Mouse (Mus musculus): ENCODE results near the gene BC030867. TPM values are rescaled to one million over a fixed set of nuclear protein-coding genes. Genes with fewer than 3 reads are reported as not detected.

BC030867 gene
- total RNA-seq (2021), result under 1 TPM; 0.22 to 0.28 TPM
- long read RNA-seq, experiment 1, partial matches to known transcripts, result 0 of 1 reads
- long read RNA-seq, experiment 1, other reads (novel, unspliced or antisense), result 0 of 1 reads
- long read RNA-seq, experiment 2, result 0 reads

GRCm38 (mm10) chr11:102248630-102249230, at the start of gene BC030867:
TSS of gene BC030867 (plus strand) at chr11:102248882.
- DNase-seq, result peak; percentile 91 to 99

- DNase-seq, result no peak
Observed at GRCm38 (mm10) chr11:102199856-102200255, 48.8 kb upstream of the BC030867 start.

GRCm38 (mm10) chr11:102201408-102201821, 47.3 kb upstream of the BC030867 start:
- DNase-seq, result no peak

DNA sequence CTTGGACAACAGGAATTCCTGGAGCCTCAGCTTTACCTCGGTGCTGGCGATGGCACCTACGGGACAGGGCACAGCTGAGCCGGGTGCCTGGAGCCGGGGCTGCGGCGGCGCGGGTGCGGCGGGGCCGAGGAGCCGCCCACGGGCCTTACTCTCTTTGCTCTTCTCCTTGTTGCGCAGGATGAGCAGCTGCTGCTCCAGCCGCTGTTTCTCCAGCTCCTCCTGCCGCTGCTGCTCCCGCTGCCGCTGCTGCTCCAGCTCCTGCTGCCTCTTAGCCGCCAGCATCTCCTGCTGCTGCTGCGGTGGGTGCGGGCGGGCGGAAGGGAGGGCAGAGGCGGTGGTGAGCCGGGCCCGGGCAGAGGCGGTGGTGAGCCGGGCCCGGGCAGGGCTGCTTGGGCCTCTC, 42.2 kb upstream of the BC030867 start:
- no peak for DNase-seq

DNA sequence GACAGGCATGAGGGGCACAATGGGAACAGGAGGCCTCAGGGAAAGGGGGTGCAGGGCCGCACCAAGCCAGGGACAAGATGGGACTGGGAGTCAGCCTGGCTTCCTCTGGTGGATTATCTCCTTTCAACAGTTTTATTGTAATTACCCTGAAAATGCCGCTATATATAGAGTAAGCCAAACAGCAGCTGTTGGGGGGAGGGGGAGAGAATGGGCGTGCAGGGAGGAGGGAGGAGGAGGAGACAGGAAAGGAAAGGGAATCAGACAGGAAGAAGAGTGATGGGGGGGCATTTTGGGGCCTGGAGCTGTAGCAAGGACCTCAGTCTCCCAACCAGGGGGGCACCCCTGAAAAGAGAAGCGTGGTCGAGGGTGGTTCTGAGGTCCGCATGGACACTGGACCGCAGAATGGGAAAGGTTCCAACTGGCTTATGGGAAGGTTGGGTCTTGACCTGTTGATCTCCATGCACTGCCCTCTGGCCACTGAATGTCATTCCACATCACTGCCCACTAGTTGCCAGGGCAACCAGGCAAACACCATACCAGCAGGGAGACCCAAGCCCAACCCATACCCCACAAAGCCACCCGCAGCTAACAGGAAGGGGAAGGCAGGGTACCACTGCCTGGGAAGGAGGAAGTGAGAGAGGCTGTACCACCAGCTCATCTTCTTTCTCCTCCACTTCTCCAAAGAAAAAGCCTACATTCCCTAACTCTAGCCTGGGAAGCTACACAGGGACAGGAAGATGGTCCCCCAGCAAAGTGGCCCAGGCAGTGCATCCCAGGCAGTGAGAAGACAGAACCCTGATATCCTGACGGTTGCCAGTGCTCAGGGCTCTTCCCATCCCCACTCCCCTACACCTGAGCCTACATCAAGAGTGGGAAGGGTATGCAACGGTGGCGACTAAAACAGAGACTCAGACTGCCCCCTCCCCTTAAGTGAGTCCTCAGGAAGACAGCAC, 40.6 kb upstream of the BC030867 start:
- peak; percentile 60 to 67 for DNase-seq

- DNase-seq, result no peak
Observed at GRCm38 (mm10) chr11:102208846-102209245, 39.8 kb upstream of the BC030867 start.

- DNase-seq, result no peak
Observed at GRCm38 (mm10) chr11:102209742-102210141, 38.9 kb upstream of the BC030867 start.

DNA sequence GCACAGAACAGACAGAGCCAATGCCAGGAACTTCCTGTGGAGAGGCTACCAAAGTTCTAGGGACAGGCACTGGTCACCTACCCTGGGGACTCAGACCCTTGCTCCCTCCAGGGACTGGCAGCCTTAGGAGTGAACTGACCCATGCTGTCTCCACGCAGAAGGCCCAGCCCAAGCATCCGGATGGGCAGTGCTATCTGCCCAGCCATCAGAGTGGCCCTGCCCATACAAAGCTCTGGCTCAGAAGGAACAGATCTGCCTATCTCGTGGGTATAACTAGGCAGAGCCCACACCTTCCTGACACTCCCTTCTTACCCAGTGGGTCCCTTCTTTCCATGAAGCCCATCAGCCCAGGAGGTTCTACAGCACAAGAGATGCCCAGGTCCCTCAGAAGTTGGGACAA, 38.5 kb upstream of the BC030867 start:
- DNase-seq, result no peak

GRCm38 (mm10) chr11:102211011-102211410, 37.7 kb upstream of the BC030867 start:
- no peak for DNase-seq

DNA sequence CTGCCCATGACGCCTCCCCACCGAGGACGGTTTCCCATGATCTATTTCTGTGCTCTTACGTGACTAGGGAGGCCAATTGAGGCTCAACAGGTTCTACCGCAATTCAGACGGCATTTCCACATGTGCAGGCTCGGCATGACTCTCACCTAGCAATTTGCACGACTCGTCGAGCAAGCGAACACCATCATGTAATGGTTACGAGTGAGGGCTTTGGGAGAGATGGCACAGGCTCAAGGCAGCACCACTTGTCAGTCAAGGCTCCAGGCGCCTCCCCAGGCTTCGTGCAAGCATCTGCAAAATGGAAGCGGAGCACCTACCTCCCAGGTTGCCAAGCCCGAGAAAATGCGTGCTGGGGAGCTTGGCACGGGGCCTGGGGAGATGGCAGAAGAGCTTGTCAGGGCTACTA, 36.7 kb upstream of the BC030867 start:
- peak; percentile 59 to 66 for DNase-seq

GRCm38 (mm10) chr11:102214430-102215156, 34.1 kb upstream of the BC030867 start:
- peak in 1 of 2 experiments; percentile 29 for DNase-seq

GRCm38 (mm10) chr11:102215511-102215910, 33.2 kb upstream of the BC030867 start:
- DNase-seq, result peak; percentile 16 to 22

DNA sequence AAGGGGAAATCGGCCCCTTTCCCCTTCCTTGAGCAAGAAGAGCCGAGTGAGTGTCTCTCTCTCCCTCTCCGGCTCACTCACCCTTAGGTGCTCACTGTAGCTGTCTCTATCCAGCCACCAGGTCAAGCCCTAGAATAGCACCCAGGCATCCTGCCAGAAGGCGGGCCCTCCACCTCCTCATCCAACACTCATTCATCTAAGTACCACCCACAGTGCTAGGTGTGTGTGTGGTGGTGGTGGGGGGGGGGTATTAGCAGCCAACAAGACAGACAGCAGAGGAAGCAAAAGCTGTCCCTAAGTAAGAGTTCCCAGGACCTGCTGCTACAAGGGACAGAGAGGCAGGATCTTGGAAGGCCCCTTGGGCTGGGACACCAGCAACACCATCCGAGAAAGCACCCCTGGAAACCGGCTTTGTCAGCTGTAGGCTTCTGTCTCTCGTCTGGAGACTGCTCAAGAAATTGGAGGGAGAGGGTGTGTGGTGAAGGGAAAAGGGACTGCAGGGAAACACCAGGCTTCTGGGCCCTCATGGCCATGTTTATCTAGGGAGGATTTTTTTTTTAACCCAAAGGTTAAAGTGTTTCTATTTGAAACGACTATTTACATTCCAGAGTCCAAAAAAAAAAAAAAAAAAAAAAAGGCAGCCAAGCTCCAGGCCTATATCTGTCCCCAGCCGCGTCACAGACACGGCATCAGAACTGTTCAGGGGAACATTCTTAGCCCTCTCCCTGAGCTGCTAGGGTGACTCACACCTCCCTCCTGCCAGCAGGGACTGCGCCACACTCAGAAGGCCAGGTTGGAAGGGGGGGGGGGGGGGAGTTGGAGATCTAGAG, 32.4 kb upstream of the BC030867 start:
- DNase-seq, result peak; percentile 74 to 86

DNA sequence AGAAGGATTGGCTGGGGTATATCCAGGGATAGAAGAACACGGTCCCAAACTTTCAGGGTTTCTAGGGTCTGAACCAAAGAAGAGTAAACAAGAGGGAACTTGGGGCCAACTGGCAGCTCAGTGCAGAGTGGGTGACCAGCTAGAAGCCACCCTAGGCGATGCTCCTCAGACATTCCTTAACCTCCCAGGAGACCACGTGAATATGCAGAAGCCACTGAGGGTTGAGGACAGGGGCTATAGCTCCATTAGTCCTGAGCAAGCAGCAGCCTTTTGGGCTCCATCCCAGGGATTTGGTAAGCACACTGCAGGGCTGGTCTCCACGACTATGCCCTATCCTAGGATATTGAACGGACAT, 31.8 kb upstream of the BC030867 start:
- peak in 1 of 2 experiments; percentile 63 for DNase-seq

- DNase-seq, result no peak
Observed at GRCm38 (mm10) chr11:102217396-102217795, 31.3 kb upstream of the BC030867 start.

DNA sequence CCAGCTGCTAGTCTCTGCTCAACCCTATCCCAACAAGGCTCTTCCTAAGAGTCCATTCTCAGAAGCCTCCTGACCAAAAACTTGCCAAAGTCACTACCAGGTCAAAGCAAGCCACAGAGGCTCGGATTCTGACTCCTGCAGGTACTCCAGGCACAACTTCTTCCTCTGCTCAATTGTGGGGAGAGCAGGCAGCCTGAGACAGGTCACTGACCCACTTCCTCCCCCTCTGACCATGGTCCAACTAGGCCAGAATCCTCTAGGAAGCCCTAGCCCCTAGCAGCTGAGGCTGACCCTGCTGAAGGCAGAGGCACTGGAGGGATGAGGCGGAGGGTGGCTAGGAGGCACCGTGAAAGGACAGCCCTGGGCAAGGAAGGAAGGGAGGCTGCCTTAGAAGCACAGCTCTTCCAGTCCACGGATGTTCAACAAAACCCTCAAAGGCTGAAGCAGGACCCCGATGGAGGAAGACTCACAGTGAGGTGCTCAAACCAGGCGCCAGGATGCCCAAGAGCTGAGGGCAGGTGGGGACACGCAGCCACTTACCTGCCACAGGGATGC, 30.7 kb upstream of the BC030867 start:
- no peak for DNase-seq

DNA sequence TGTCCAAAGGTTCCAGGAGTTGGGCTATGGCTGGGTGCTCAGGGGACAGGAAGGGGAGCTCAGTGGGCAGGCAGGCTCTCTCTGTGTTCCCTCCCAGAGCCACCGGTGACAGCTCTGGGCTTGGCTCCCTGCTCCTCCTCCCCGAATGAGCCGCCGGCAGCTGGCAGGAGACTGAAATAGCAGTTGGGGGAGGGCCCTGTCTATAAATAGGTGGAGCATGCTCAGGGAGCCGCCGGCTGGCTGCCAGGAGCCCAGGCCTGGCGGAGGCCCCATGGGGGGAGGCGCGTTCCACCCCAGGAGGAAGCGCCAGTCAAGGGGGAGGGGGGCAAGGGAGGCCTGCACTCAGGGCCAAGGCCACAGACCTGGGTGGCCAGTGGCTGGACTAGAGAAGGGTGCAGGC, 29.9 kb upstream of the BC030867 start:
- DNase-seq, result peak; percentile 96 to 98

DNA sequence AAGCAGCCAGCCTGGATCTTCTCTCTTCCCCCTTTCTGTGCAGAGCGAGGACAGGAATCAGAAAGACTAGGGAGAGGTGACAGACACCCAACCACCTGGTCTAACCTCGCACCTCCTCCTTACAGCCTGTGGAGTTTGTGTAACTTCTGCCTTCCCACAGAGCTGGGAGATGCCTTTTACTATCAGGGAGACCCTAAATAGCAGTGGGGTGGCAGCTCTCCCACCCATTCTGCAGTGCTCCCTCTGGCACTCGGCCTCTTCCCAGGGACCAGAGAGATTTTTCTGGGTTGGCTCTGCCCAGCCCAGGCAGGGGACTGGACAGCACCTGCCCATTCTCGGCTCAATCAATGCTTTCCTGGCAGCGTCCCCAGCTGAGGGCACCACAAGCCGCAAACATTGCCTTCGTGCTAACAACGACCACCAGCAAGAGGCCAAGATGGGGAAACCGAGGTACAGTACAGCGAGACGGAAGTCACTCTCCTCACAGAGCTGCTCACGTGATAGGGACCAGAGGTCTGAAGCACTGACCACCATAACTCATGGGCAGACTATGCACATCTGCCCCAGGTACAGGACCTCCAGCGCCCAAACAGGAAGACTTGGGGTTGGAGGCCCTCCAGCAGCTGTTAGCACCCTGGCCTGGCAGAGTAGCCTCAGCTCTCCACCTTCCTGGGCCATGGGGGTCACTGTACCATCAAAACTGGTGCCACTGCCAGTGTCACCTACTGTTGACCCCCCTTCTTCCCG, 29.3 kb upstream of the BC030867 start:
- DNase-seq, result no peak

DNA sequence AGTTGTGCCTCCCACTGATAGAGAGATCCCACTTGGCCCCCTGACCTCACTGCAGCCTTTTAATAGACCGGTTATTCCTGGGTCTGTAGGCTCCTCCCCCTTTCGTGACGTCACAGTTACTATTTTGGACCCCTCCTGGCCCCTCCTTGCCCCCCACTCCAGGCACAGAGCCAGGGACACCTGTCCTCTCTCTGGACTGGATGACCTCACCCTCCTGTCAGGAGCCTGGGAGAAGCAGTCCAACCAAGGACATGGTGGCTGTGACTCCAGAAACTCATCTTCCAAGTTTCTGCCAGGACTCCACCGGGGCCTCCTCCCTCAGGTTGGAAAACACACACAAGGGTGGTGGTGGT, 28.7 kb upstream of the BC030867 start:
- DNase-seq, result peak; percentile 91 to 92

DNA sequence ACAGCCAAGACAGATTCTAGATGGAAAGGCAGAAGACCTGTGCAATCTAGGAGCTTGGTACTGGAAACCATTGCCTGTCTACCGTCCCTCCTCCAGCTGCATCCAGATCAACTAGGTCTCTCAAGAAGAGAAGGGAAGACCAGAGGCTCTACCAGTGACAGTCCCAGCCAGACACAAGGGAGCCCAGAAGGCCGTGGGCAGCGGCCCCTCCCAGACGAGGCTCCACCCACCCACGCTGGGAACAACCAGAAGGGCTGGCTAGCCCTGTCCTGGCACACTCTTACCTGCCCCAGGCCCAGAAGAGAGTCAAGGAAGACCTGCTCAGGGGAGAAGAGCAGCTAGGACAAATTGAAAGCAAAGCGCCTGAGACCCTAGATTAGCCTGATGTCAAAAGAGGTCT, 28.2 kb upstream of the BC030867 start:
- DNase-seq, result peak in 1 of 2 experiments; percentile 48
